Mouse (Mus musculus): Measurements from ENCODE around the gene Btg2.

Gene Btg2

GRCm38 (mm10) chr1:134078802-134079476 is at the start of gene Btg2:
Gene Btg2, minus strand, starts transcription at chr1:134079120.
- in situ Hi-C loops (cut with MboI; ENCODE audit: unreplicated experiment in 2 of 2): loop anchor here in 1 of 2 experiments (25.0 kb wide), 2 partner anchors 1042 to 1058 kb away; partner anchors contain the start of genes Arl8a, Mdm4, Pik3c2b and Ptpn7

GRCm38 (mm10) chr1:134122195-134122594 is 43.3 kb upstream of the Btg2 start:
- in situ Hi-C loops (cut with MboI; ENCODE audit: unreplicated experiment in 2 of 2): loop anchor here (5.0 kb wide), 3 partner anchors 210 to 740 kb away; no protein-coding TSS in a partner anchor

- in situ Hi-C loops (cut with MboI; ENCODE audit: unreplicated experiment in 2 of 2): loop anchor here (5.0 kb wide), 3 partner anchors 208 to 738 kb away; no protein-coding TSS in a partner anchor
These were observed 41.3 kb upstream of the Btg2 start for GRCm38 (mm10) chr1:134120179-134120578.

DNA sequence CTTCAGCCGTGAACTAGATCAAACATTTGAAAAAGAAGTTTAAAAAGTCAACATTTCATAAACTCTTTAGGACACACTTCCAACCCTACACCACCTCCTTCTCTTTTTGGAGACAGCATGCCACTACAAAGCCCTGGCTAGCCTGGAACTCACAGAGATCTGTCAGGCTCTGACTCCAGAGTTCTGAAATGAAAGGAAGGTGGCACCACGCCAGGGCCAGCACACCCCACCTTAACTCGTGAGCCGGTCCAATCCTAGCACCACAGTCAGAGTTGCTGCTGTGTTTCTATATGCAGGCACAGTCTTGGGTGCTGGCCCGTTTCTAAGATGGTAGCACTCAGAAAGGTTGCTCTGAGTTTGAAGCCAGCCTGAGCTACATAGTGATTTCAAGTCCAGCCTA is 38.2 kb upstream of the Btg2 start:
- in situ Hi-C loops (cut with MboI; ENCODE audit: unreplicated experiment in 2 of 2): loop anchor here in 1 of 2 experiments (10.0 kb wide), 2 partner anchors 382 to 732 kb away; no protein-coding TSS in a partner anchor

DNA sequence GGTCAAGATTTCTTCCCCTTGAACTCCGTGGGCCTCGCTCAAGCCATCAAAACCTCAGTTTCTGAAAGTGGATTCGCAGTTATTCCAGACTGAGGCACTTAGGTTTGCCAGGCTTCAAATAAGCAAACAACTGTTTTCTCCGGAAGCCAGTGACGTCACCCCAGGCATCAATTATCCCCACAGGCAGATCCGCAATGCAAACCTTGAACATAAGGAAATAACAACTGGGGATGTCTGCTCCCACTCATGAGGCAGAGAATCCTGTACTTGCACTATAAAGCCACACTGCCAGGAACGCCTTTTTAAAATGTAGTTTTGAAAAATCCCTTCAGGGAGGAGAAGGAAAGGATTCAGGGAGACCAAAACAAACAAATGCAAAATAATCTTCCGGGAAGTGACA is 36.5 kb upstream of the Btg2 start:
- in situ Hi-C loops (cut with MboI; ENCODE audit: unreplicated experiment in 2 of 2): loop anchor here in 1 of 2 experiments (10.0 kb wide), 2 partner anchors 381 to 731 kb away; no protein-coding TSS in a partner anchor

- in situ Hi-C loops (cut with MboI; ENCODE audit: unreplicated experiment in 2 of 2): loop anchor here in 1 of 2 experiments (10.0 kb wide), 2 partner anchors 380 to 730 kb away; no protein-coding TSS in a partner anchor
These were observed 35.8 kb upstream of the Btg2 start for GRCm38 (mm10) chr1:134114730-134115129.

GRCm38 (mm10) chr1:134114018-134114417 is 35.1 kb upstream of the Btg2 start:
- in situ Hi-C loops (cut with MboI; ENCODE audit: unreplicated experiment in 2 of 2): loop anchor here in 1 of 2 experiments (10.0 kb wide), 2 partner anchors 379 to 729 kb away; no protein-coding TSS in a partner anchor

GRCm38 (mm10) chr1:134113560-134113959 is 34.6 kb upstream of the Btg2 start:
- in situ Hi-C loops (cut with MboI; ENCODE audit: unreplicated experiment in 2 of 2): loop anchor here in 1 of 2 experiments (10.0 kb wide), 2 partner anchors 379 to 729 kb away; no protein-coding TSS in a partner anchor

DNA sequence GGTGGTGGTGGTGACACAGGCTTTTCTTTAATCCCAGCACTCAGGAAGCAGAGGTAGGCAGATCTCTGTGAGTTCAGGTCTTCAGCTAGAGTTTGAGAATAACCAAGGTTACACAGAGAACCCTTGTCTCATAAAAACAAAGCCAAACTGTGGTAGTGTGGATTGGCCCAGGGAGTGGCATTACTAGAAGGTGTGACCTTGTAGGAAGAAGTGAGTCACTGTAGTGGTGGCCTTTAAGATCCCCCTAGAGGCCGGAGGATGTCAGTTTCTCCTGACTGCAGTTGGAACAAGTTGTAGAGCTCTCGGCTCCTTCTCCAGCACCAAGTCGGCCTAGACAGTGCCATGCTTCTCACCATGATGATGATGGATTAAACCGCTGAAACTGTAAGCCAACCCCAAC is 32.1 kb upstream of the Btg2 start, which contains the start of gene Chit1:
Gene Chit1 (plus strand): TSS at position 264 of the 400 bp plus-strand sequence.
- in situ Hi-C loops (cut with MboI; ENCODE audit: unreplicated experiment in 2 of 2): loop anchor here in 1 of 2 experiments (10.0 kb wide), 2 partner anchors 376 to 726 kb away; no protein-coding TSS in a partner anchor

GRCm38 (mm10) chr1:134110449-134110848 is 31.5 kb upstream of the Btg2 start:
- in situ Hi-C loops (cut with MboI; ENCODE audit: unreplicated experiment in 2 of 2): loop anchor here in 1 of 2 experiments (10.0 kb wide), 2 partner anchors 376 to 726 kb away; no protein-coding TSS in a partner anchor

GRCm38 (mm10) chr1:134110015-134110414 is 31.1 kb upstream of the Btg2 start:
- in situ Hi-C loops (cut with MboI; ENCODE audit: unreplicated experiment in 2 of 2): loop anchor here in 1 of 2 experiments (10.0 kb wide), 2 partner anchors 375 to 725 kb away; no protein-coding TSS in a partner anchor

DNA sequence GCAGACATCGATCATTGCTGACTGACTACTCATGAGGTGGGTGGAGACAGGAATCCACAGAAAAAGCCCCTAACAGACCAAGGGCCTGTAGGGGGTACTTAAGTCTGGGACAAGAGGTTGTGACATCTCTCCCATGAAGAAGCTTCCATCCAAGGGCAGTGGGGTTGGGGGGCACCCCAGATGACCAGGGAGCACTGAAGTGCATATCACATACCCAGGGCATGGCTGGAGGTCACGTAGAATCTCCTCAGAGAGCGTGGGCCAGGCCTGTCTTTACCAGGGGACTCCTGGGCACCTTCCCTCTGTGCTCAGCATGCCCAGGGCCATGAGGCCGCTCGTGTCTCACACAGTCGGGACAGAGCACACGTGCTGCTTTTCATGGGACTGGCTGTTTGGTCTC is 28.9 kb upstream of the Btg2 start:
- in situ Hi-C loops (cut with MboI; ENCODE audit: unreplicated experiment in 2 of 2): loop anchor here (5.0 to 10.0 kb wide), 2 partner anchors 50 to 393 kb away; no protein-coding TSS in a partner anchor

- in situ Hi-C loops (cut with MboI; ENCODE audit: unreplicated experiment in 2 of 2): loop anchor here (5.0 to 10.0 kb wide), 2 partner anchors 49 to 392 kb away; no protein-coding TSS in a partner anchor
These were observed 27.8 kb upstream of the Btg2 start for GRCm38 (mm10) chr1:134106719-134107118.

GRCm38 (mm10) chr1:134105764-134106430 is 27.0 kb upstream of the Btg2 start:
- in situ Hi-C loops (cut with MboI; ENCODE audit: unreplicated experiment in 2 of 2): loop anchor here (5.0 to 10.0 kb wide), 2 partner anchors 49 to 391 kb away; no protein-coding TSS in a partner anchor

- in situ Hi-C loops (cut with MboI; ENCODE audit: unreplicated experiment in 2 of 2): loop anchor here (5.0 to 10.0 kb wide), 2 partner anchors 48 to 390 kb away; no protein-coding TSS in a partner anchor
These were observed 26.3 kb upstream of the Btg2 start for GRCm38 (mm10) chr1:134105043-134105763.

GRCm38 (mm10) chr1:134103861-134104260 is 24.9 kb upstream of the Btg2 start:
- in situ Hi-C loops (cut with MboI; ENCODE audit: unreplicated experiment in 2 of 2): loop anchor here in 1 of 2 experiments (10.0 kb wide), 1 partner anchor 389 kb away; no protein-coding TSS in a partner anchor

DNA sequence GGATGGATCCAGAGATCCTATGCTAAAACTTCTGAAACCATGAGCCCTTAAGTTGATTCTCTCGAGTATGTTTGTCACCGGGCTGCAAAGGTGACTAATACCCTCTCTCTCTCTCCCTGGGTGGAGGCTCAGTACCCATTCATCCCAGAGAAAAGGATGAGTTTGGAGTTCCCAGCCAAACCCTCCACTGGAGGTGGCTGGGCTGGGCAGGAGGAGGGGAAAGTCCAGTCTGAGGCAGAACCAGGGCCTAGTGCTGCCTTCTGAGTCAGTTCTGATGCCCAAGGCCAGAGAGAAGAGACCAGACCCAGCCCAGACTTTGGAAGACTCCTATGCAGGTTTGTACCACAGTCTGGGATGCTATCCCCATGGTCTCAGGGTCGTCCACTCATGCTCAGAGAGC is 22.7 kb upstream of the Btg2 start:
- in situ Hi-C loops (cut with MboI; ENCODE audit: unreplicated experiment in 2 of 2): loop anchor here in 1 of 2 experiments (10.0 kb wide), 1 partner anchor 387 kb away; no protein-coding TSS in a partner anchor

GRCm38 (mm10) chr1:134100928-134101327 is 22.0 kb upstream of the Btg2 start:
- in situ Hi-C loops (cut with MboI; ENCODE audit: unreplicated experiment in 2 of 2): loop anchor here in 1 of 2 experiments (10.0 kb wide), 1 partner anchor 386 kb away; no protein-coding TSS in a partner anchor

DNA sequence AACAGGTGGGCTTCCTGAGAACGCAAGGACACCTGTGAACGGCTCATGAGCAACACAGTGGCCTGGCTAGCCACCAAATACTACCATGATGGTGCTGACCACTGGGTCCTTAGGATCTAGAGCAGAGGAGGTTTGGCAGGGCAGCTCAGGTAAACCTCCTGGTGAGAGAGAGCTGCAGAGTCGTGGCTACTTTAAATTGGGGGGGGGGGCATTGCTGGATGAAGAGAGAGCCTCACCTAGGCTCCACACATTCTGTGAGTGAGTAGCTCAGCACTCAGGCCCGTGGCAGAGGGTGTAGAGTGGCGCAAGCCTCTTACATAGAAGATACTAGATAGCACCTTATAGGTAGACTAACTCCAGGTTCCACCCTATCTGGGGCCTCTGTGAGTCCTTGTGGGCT is 21.5 kb upstream of the Btg2 start:
- in situ Hi-C loops (cut with MboI; ENCODE audit: unreplicated experiment in 2 of 2): loop anchor here in 1 of 2 experiments (10.0 kb wide), 1 partner anchor 386 kb away; no protein-coding TSS in a partner anchor
